Mouse (Mus musculus) macrophage (primary cell): ENCODE results near the gene Mei1. TPM values are rescaled to one million over a fixed set of nuclear protein-coding genes. Genes with fewer than 3 reads are reported as not detected.

Experiments
- H3K27ac ChIP-seq: fragments of 350-480 bp; formaldehyde crosslinking; 2 replicates; pipeline ENCODE4 v1.9.0; 2021
- H3K36me3 ChIP-seq: fragments of 350-480 bp; formaldehyde crosslinking; 2 replicates; pipeline ENCODE4 v1.9.0; 2021; ENCODE audit errors: inconsistent target
- H3K4me3 ChIP-seq: fragments of 350-480 bp; formaldehyde crosslinking; 2 replicates; pipeline ENCODE4 v1.9.0; 2021; ENCODE audit errors: inconsistent target
- H3K79me2 ChIP-seq: fragments of 350-480 bp; formaldehyde crosslinking; 2 replicates; pipeline ENCODE4 v1.9.0; 2021; ENCODE audit errors: inconsistent target
- WGBS: methylation state at CpG from one replicate; pipeline ENCODE4 v1.1.7; 2026; ENCODE audit warnings: inconsistent platforms; ENCODE audit not compliant: missing documents; 5-methylcytosine and 5-hydroxymethylcytosine counted together
- polyA plus RNA-seq: library from polyadenylated mRNA; stranded (reverse); fragments of 250-400 nt; gene quantifications from 3 replicates; pipeline ENCODE4 v1.2.4, GENCODE M21; 2018; ENCODE audit warnings: inconsistent platforms

Mei1 gene
- polyA plus RNA-seq, 1 experiment from 2014 or later = not detected

DNA sequence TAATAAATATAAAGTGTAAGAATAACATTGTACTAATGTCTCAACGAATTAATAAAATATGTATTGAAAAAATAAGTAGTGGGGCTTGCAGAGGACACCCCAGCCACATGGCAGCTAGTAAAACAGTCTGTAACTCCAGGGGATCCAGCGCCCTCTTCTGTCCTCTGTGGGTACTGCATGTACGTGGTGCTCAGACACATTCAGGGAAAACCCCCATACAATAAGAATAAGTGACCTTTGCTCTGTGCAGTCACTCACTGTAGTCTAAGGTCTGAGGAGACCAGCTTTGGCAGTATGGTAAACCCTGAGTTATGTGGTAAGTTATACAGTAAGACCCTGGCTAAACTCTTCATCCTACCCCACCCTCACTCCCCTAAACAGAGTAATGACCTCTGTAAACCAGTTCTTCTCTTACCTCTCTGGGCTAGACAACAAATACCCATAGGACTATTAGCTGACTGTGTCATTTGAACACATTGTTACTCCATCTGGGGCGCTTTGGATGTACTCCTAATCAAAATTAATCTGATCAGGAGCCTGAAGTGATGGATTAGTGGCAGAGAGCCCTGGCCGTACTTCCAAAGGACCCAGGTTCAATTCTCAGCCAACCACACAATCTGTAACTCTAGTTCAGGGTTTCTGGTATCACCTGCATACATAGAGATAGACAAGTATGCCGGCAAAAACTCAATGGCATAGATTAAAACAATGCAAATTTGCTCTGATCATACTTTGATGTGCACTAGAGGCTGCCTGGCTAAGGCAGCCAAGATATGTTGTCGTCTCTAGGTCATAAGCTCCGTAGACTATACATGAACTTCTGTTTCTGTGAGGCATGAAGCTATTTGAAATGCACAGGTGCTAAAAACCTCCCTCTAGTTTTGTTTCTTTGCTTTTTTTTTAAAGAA is 95.8 kb downstream of the Mei1 start:
- Histone ChIP-seq H3K79me2 (peaks cover 100% of the 10 kb centered on the region), H3K4me3 (no peak overlapping the region), H3K36me3 (peaks cover 10% of the 10 kb centered on the region; the same call in 1 of the 2 replicates), H3K27ac (no peak overlapping the region)
- 43% methylated on average over 8 of the region's 8 CpGs for WGBS

- H3K27ac ChIP-seq = no peak overlapping the region
- H3K4me3 ChIP-seq = no peak overlapping the region
- H3K36me3 ChIP-seq = peaks cover 17% of the 10 kb centered on the region; the same call in 1 of the 2 replicates
- 53% methylated on average over 22 of the region's 22 CpGs for WGBS
- peaks cover 94% of the 10 kb centered on the region for H3K79me2 ChIP-seq
Measured at GRCm38 (mm10) chr15:82166240-82167100, 96.7 kb downstream of the Mei1 start.

GRCm38 (mm10) chr15:82167201-82168168 is 97.7 kb downstream of the Mei1 start:
- no peak overlapping the region for H3K4me3 ChIP-seq

GRCm38 (mm10) chr15:82169671-82170070 is 99.9 kb downstream of the Mei1 start:
- 90% methylated on average over 5 of the region's 5 CpGs for WGBS
- Histone ChIP-seq H3K27ac (no peak overlapping the region), H3K36me3 (peaks cover 46% of the 10 kb centered on the region), H3K79me2 (peaks cover 62% of the 10 kb centered on the region), H3K4me3 (no peak overlapping the region)

More at GRCm38 (mm10) chr15:82167201-82168168, 97.7 kb downstream of the Mei1 start:
- Histone ChIP-seq H3K36me3 (peaks cover 27% of the 10 kb centered on the region; the same call in 1 of the 2 replicates), H3K27ac (no peak overlapping the region), H3K79me2 (peaks cover 84% of the 10 kb centered on the region)
- 87% methylated on average over 23 of the region's 23 CpGs for WGBS

DNA sequence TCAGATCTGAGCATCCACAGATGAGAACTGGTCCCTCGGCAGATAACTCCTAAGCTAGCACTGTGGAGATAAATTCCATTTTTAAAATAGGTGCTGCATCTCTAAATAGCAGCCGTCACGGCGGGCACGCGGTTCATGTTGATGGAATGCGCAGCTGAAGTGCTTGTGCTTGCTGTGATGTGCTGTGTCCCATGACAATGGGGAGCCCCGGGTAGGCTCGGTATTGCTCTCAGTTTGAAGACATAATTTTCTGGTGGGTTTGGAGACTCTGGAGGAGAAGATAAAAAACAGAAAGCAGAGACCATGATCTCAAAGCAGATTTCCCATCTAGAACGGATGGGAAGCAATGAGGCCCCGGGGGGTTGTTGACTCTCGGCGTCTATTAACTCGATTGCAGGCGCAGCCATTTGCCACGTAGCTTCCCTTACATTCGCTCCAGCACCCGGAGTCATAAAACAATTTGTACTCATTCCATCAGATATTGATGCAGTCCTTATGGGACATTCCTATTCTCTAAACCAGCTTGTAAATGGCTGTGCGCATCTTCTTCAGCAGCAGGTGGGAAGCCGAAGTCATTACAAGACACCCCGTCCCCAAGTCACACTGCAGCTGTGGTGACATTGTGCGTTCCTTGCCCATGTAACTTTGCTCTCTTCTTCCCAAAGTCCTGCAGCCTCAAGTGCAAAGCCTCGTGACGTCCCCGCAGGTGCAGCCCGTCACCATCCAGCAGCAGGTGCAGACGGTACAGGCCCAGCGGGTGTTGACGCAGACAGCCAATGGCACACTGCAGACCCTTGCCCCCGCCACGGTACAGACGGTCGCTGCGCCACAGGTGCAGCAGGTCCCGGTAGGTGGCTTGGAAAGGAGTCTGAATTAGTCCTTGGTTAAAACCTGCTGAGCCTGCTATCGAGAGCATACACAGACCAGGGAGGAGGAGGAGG is 100.9 kb downstream of the Mei1 start:
- no peak overlapping the region for H3K4me3 ChIP-seq
- peaks cover 56% of the 10 kb centered on the region for H3K36me3 ChIP-seq
- H3K79me2 ChIP-seq = peaks cover 51% of the 10 kb centered on the region
- WGBS = 94% methylated on average over 36 of the region's 36 CpGs
- no peak overlapping the region for H3K27ac ChIP-seq

- peaks cover 32% of the 10 kb centered on the region for H3K79me2 ChIP-seq
- H3K4me3 ChIP-seq = no peak overlapping the region
- H3K36me3 ChIP-seq = peaks cover 74% of the 10 kb centered on the region
- 85% methylated on average over 8 of the region's 8 CpGs for WGBS
- H3K27ac ChIP-seq = no peak overlapping the region
Measured at GRCm38 (mm10) chr15:82172648-82173047, 102.9 kb downstream of the Mei1 start.

- Histone ChIP-seq H3K27ac (no peak overlapping the region), H3K36me3 (peaks cover 94% of the 10 kb centered on the region), H3K4me3 (no peak overlapping the region), H3K79me2 (peaks cover 8% of the 10 kb centered on the region)
- 97% methylated on average over 9 of the region's 9 CpGs for WGBS
Measured at GRCm38 (mm10) chr15:82175091-82175490, 105.3 kb downstream of the Mei1 start.

Other genes with a start within 250 kb of the Mei1 start
- gene Tob2, start 211.2 kb upstream of the Mei1 start, polyA plus RNA-seq = 14.3 to 21.9 TPM (median 18.5 TPM) in 3 replicates
- 24.7 to 37.1 TPM (median 25.5 TPM) in 3 replicates for gene Phf5a, start 198.1 kb upstream of the Mei1 start, polyA plus RNA-seq
- 94.9 to 124 TPM (median 116 TPM) in 3 replicates for gene Aco2, start 197.7 kb upstream of the Mei1 start, polyA plus RNA-seq
- 4.7 to 14.4 TPM (median 4.7 TPM) in 3 replicates for gene Polr3h, start 143.8 kb upstream of the Mei1 start, polyA plus RNA-seq
- gene Csdc2, start 133.2 kb upstream of the Mei1 start, polyA plus RNA-seq = 0.10 TPM in 1 of 3 replicates, not detected in the others
- 10.2 to 15.5 TPM (median 14.8 TPM) in 3 replicates for gene Pmm1, start 109.1 kb upstream of the Mei1 start, polyA plus RNA-seq
- gene 1700029P11Rik, start 89.5 kb upstream of the Mei1 start, polyA plus RNA-seq = not detected in 3 replicates
- gene Xrcc6, start 82.2 kb upstream of the Mei1 start, polyA plus RNA-seq = 8.4 to 21.0 TPM (median 15.0 TPM) in 3 replicates
- gene Desi1, start 36.1 kb upstream of the Mei1 start, polyA plus RNA-seq = 15.4 to 32.2 TPM (median 24.8 TPM) in 3 replicates
- 42.7 to 102 TPM (median 90.6 TPM) in 3 replicates for gene Snu13, start 22.4 kb upstream of the Mei1 start, polyA plus RNA-seq
- gene 4930407I10Rik, start 10.8 kb upstream of the Mei1 start, polyA plus RNA-seq = not detected in 3 replicates
- 6.6 to 13.4 TPM (median 7.9 TPM) in 3 replicates for gene Ccdc134, start 57.9 kb downstream of the Mei1 start, polyA plus RNA-seq
- 41.2 to 100 TPM (median 69.4 TPM) in 3 replicates for gene Srebf2, start 77.2 kb downstream of the Mei1 start, polyA plus RNA-seq
- gene Shisa8, start 142.8 kb downstream of the Mei1 start, polyA plus RNA-seq = not detected in 3 replicates
- 0.09 TPM in 1 of 3 replicates, not detected in the others for gene Tnfrsf13c, start 154.4 kb downstream of the Mei1 start, polyA plus RNA-seq
- 0.32 to 3.8 TPM (median 0.76 TPM) in 3 replicates for gene Cenpm, start 174.8 kb downstream of the Mei1 start, polyA plus RNA-seq
- not detected in 3 replicates for gene 1500009C09Rik, start 182.4 kb downstream of the Mei1 start, polyA plus RNA-seq
- gene Sept3, start 204.9 kb downstream of the Mei1 start, polyA plus RNA-seq = 0.17 TPM in 1 of 3 replicates, not detected in the others
- not detected in 3 replicates for gene Wbp2nl, start 229.0 kb downstream of the Mei1 start, polyA plus RNA-seq